Mouse (Mus musculus) olfactory bulb, adult 2 months (tissue): ENCODE data around the gene Mcrip1. TPM values are rescaled to one million over a fixed set of nuclear protein-coding genes. Genes with fewer than 3 reads are reported as not detected.

Experiments
- H3K27ac ChIP-seq: fragments of 200-500 bp; 2 replicates; pipeline ENCODE4 v1.5.1; 2012; ENCODE audit warnings: low read depth, low read length; ENCODE audit not compliant: insufficient read depth
- H3K4me1 ChIP-seq: fragments of 200-500 bp; 2 replicates; pipeline ENCODE4 v1.6.1; 2012; ENCODE audit warnings: low read length; ENCODE audit not compliant: control insufficient read depth, insufficient read depth
- H3K4me3 ChIP-seq: fragments of 200-500 bp; 2 replicates; pipeline ENCODE4 v1.5.1; 2012; ENCODE audit warnings: mild to moderate bottlenecking, low read depth, low read length, moderate library complexity; ENCODE audit not compliant: insufficient read depth
- CTCF ChIP-seq: fragments of 200-500 bp; IDR thresholded peaks from 2 replicates; pipeline ENCODE4 v1.5.1; 2012; ENCODE audit warnings: low read depth, mild to moderate bottlenecking, low read length, moderate library complexity; ENCODE audit not compliant: insufficient read depth
- POLR2A ChIP-seq: fragments of 200-500 bp; IDR thresholded peaks from 2 replicates; pipeline ENCODE4 v1.6.1; 2012; ENCODE audit warnings: mild to moderate bottlenecking, low read depth, low read length, moderate library complexity; ENCODE audit not compliant: insufficient read depth
- WGBS: fragments of 180-500 bp; shearing (Covaris S2); methylation state at CpG from one replicate; pipeline ENCODE4 v1.1.7; 2018; 5-methylcytosine and 5-hydroxymethylcytosine counted together
- polyA plus RNA-seq: library from polyadenylated mRNA; stranded (reverse); fragments of >200 nt; gene quantifications from 2 replicates; pipeline ENCODE4 v1.2.4, GENCODE M21; 2012; ENCODE audit warnings: low replicate concordance; ENCODE audit not compliant: missing spikeins, insufficient read depth, insufficient read length

Mcrip1 gene
- polyA plus RNA-seq, 1 experiment, result not detected

- TF ChIP-seq POLR2A (no peak), CTCF (no peak)
Measured at GRCm38 (mm10) chr11:120535804-120536203, 13.7 kb downstream of the Mcrip1 start.

DNA sequence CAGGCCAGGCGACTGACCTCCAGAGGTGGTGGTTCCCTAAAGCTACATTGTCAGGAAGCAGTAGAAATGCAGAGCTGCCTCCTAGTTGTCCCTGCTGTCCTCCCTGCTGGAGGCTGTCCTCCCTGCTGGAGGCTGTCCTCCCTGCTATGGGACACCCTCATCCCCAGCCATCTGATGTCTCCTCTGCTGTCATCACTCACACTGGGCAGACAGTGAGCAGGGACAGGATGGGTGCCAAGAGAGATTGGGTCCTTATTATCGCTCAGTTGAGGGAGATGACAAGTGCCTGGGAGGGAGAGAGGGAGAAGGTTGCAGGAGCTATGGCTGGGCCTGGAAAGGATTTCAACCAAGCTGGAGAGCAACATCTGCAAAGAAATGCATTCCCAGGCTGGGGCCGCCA is 14.4 kb downstream of the Mcrip1 start:
- TF ChIP-seq POLR2A, result no peak
- TF ChIP-seq CTCF, result no peak
- H3K27ac ChIP-seq, result no peak overlapping the region
- H3K4me3 ChIP-seq, result no peak overlapping the region
- peaks cover 25% of the 10 kb centered on the region for H3K4me1 ChIP-seq
- 76% methylated on average over 3 of the region's 3 CpGs for WGBS

More at GRCm38 (mm10) chr11:120535804-120536203, 13.7 kb downstream of the Mcrip1 start:
- WGBS, result 71% methylated on average over 3 of the region's 3 CpGs
- Histone ChIP-seq H3K27ac (no peak overlapping the region), H3K4me3 (no peak overlapping the region), H3K4me1 (peaks cover 22% of the 10 kb centered on the region)

DNA sequence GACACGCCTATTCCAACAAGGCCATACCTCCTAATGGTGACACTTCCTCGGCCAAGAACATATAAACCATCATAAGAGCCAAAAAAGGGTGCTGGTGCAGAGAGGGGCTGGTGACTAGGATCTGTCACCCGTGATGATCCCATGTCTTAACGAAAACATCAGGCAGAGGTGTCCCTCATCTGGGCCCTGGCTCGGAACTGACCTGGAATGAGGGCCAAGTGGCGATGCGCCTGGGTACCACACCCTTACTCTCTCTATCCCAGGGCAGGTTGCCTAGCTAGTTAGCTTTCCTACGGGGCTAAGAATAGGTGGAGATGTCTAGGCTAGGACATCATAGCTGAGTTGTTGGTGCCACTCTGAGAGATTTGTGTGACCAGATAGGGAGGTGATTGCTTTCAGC is 15.4 kb downstream of the Mcrip1 start:
- Histone ChIP-seq H3K27ac (no peak overlapping the region), H3K4me3 (no peak overlapping the region), H3K4me1 (peaks cover 17% of the 10 kb centered on the region)
- TF ChIP-seq CTCF (no peak), POLR2A (no peak)
- 87% methylated on average over 8 of the region's 8 CpGs for WGBS

DNA sequence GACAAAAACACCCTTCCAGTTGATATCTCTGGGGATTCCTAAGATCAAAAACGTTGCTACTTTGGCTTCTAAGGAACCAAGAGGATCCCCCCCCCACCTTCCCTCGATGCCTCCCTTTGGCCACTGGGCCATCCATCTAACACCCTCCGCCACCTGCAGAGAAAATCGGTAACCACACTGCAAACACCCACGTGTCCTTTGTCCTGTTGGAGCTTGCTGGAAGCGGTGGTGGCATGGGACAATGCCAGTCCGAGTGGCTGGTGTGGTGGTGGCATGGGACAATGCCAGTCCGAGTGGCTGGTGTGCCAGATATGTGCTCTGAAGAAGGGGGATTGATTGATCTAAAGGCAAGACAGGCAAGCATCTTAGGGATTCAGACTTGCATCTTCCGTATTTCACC is 17.9 kb downstream of the Mcrip1 start:
- Histone ChIP-seq H3K4me1 (peaks cover 9% of the 10 kb centered on the region), H3K4me3 (no peak overlapping the region), H3K27ac (no peak overlapping the region)
- TF ChIP-seq CTCF (no peak), POLR2A (no peak)
- 22% methylated on average over 9 of the region's 9 CpGs for WGBS

GRCm38 (mm10) chr11:120530085-120530964 is 19.2 kb downstream of the Mcrip1 start, which contains the start of gene Gcgr:
TSS of gene Gcgr (plus strand) at chr11:120530699.
- H3K4me1 ChIP-seq, result peaks cover 9% of the 10 kb centered on the region
- no peak for TF ChIP-seq POLR2A
- no peak for TF ChIP-seq CTCF
- no peak within 1 kb of the TSS for H3K4me3 ChIP-seq
- 10% methylated on average over 62 of the region's 62 CpGs for WGBS
- no peak within 1 kb of the TSS for H3K27ac ChIP-seq

DNA sequence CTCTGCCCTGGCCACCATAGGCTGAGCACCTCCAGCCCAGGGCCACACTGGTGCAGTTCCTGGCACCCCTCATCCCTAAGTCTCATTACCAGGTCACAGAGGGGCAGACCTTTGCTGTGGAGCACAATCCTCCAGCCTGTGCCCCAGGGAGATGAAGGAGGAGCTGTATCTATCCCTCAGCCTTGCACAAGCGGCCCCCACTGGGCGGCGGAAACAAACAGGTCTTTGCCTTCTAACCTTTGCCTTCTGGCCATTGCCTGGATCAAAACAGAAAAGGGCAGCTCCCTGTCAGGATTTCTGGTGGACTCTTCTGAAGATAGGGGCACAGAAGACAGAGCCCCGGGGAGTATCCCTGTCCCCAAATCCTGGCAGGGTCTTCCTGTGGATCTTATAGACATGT is 20.6 kb downstream of the Mcrip1 start:
- H3K4me1 ChIP-seq, result peaks cover 9% of the 10 kb centered on the region
- 54% methylated on average over 4 of the region's 4 CpGs for WGBS
- H3K27ac ChIP-seq, result no peak overlapping the region
- H3K4me3 ChIP-seq, result no peak overlapping the region
- TF ChIP-seq POLR2A, result no peak
- TF ChIP-seq CTCF, result no peak

DNA sequence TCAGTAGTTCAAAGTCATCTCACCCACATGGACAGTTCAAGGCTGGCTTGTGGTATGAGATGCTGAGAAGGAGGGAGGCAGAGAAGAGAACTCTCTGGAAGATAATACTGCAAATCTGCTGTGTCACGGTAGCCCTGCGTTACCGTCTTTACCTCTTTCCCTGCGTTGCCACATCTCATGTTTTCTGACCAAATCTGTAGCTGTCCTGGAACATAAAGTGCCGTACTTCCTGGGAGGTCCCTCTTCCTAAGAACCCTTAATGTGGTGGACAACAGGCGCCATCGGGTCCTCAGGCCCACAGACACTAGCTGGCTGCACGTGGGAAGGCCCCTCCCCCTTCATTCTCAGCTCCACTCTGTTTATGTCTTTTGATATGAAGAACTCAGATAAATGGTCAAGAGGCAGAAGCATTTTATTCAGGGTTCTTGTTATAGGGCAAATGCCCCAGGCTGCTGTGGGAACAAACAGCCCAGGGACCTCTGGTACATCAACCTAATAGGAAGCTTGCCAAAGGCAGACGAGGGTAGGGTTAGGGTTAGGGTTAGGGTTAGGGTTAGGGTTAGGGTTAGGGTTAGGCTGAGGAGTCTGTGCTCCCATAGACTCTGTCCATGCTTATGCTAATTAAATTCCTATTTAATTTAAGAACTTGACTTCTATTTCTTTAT is 21.7 kb downstream of the Mcrip1 start:
- H3K27ac ChIP-seq, result no peak overlapping the region
- TF ChIP-seq POLR2A (no peak), CTCF (no peak)
- 77% methylated on average over 9 of the region's 9 CpGs for WGBS
- H3K4me1 ChIP-seq, result peaks cover 9% of the 10 kb centered on the region
- no peak overlapping the region for H3K4me3 ChIP-seq

- H3K4me1 ChIP-seq, result peaks cover 5% of the 10 kb centered on the region
- no peak overlapping the region for H3K27ac ChIP-seq
- 82% methylated on average over 2 of the region's 2 CpGs for WGBS
- TF ChIP-seq POLR2A (no peak), CTCF (no peak)
- H3K4me3 ChIP-seq, result no peak overlapping the region
Measured at GRCm38 (mm10) chr11:120525959-120526358, 23.6 kb downstream of the Mcrip1 start.

- no peak overlapping the region for H3K27ac ChIP-seq
- H3K4me1 ChIP-seq, result peaks cover 6% of the 10 kb centered on the region
- WGBS, result 85% methylated on average over 8 of the region's 8 CpGs
- TF ChIP-seq POLR2A (no peak), CTCF (no peak)
- no peak overlapping the region for H3K4me3 ChIP-seq
Measured at GRCm38 (mm10) chr11:120522581-120522980, 26.9 kb downstream of the Mcrip1 start.
